Mouse (Mus musculus): Measurements from ENCODE around the gene Dppa4.
"Not testable (repeated sequence)": the region's sequence is repeated elsewhere in the genome, so short reads cannot be mapped to it uniquely, and the experiment has no call there.

Gene Dppa4

GRCm38 (mm10) chr16:48283517-48283916 lies at the start of gene Dppa4:
Gene Dppa4, plus strand, starts transcription at chr16:48283733.
- DNase-seq (ENCODE audit: low spot score in 2 of 2), result no peak

- no peak for DNase-seq (ENCODE audit: low spot score in 2 of 2)
Observed at GRCm38 (mm10) chr16:48234999-48235398, 48.5 kb upstream of the Dppa4 start.

- no peak for DNase-seq (ENCODE audit: low spot score in 2 of 2)
Observed at GRCm38 (mm10) chr16:48237676-48238075, 45.9 kb upstream of the Dppa4 start.

GRCm38 (mm10) chr16:48247044-48247661 lies 36.4 kb upstream of the Dppa4 start:
- DNase-seq (ENCODE audit: low spot score in 2 of 2), result no peak

- no peak for DNase-seq (ENCODE audit: low spot score in 2 of 2)
Observed at GRCm38 (mm10) chr16:48252824-48253223, 30.7 kb upstream of the Dppa4 start.

- no peak for DNase-seq (ENCODE audit: low spot score in 2 of 2)
Observed at GRCm38 (mm10) chr16:48254584-48254983, 28.9 kb upstream of the Dppa4 start.

GRCm38 (mm10) chr16:48259519-48259918 lies 24.0 kb upstream of the Dppa4 start:
- DNase-seq (ENCODE audit: low spot score in 2 of 2), result no peak

- DNase-seq (ENCODE audit: low spot score in 2 of 2), result no peak
Observed at GRCm38 (mm10) chr16:48262901-48263300, 20.6 kb upstream of the Dppa4 start.

- DNase-seq (ENCODE audit: low spot score in 2 of 2), result no peak
Observed at GRCm38 (mm10) chr16:48265856-48266255, 17.7 kb upstream of the Dppa4 start.

GRCm38 (mm10) chr16:48276940-48277339 lies 6.6 kb upstream of the Dppa4 start:
- DNase-seq (ENCODE audit: low spot score in 2 of 2), result no peak

GRCm38 (mm10) chr16:48280883-48281282 lies 2.6 kb upstream of the Dppa4 start:
- no peak for DNase-seq (ENCODE audit: low spot score in 2 of 2)

- DNase-seq (ENCODE audit: low spot score in 2 of 2), result no peak
Observed at GRCm38 (mm10) chr16:48282801-48283200, 732 bp upstream of the Dppa4 start.

GRCm38 (mm10) chr16:48285517-48285916 lies 2.0 kb downstream of the Dppa4 start:
- no peak for DNase-seq (ENCODE audit: low spot score in 2 of 2)

- no peak for DNase-seq (ENCODE audit: low spot score in 2 of 2)
Observed at GRCm38 (mm10) chr16:48297384-48298136, 14.0 kb downstream of the Dppa4 start.

- no peak for DNase-seq (ENCODE audit: low spot score in 2 of 2)
Observed at GRCm38 (mm10) chr16:48299884-48300283, 16.4 kb downstream of the Dppa4 start.

- DNase-seq (ENCODE audit: low spot score in 2 of 2), result no peak
Observed at GRCm38 (mm10) chr16:48303509-48303908, 20.0 kb downstream of the Dppa4 start, which contains the start of gene Dppa2. Gene Dppa2, plus strand, starts transcription at chr16:48303908.

- no peak for DNase-seq (ENCODE audit: low spot score in 2 of 2)
Observed at GRCm38 (mm10) chr16:48303983-48304382, 20.4 kb downstream of the Dppa4 start.

GRCm38 (mm10) chr16:48308916-48309315 lies 25.4 kb downstream of the Dppa4 start:
- not testable (repeated sequence) for DNase-seq (ENCODE audit: low spot score in 2 of 2)

GRCm38 (mm10) chr16:48309912-48310630 lies 26.5 kb downstream of the Dppa4 start:
- DNase-seq (ENCODE audit: low spot score in 2 of 2), result no peak

GRCm38 (mm10) chr16:48315294-48315693 lies 31.8 kb downstream of the Dppa4 start:
- DNase-seq (ENCODE audit: low spot score in 2 of 2), result no peak

- DNase-seq (ENCODE audit: low spot score in 2 of 2), result no peak
Observed at GRCm38 (mm10) chr16:48320781-48321180, 37.2 kb downstream of the Dppa4 start.

- no peak for DNase-seq (ENCODE audit: low spot score in 2 of 2)
Observed at GRCm38 (mm10) chr16:48323133-48323532, 39.6 kb downstream of the Dppa4 start.
